Mouse (Mus musculus) CH12.LX (cell line): ENCODE measurements around the gene Copa. TPM values are rescaled to one million over a fixed set of nuclear protein-coding genes. Genes with fewer than 3 reads are reported as not detected.

Experiments used
- DNase-seq: peaks from one replicate; pipeline ENCODE4 v3.0.0-alpha.2; 2013; ENCODE audit errors: extremely low read depth
- H3K27ac ChIP-seq: 2 replicates; pipeline ENCODE4 v1.5.1; 2012; ENCODE audit warnings: low read depth, mild to moderate bottlenecking, control low read depth, moderate library complexity; ENCODE audit not compliant: insufficient read depth
- H3K27me3 ChIP-seq: replicated peaks from 2 replicates; pipeline ENCODE3; 2012; ENCODE audit warnings: inconsistent platforms
- H3K36me3 ChIP-seq, 2 experiments: replicated peaks in 1 of 2; 2 replicates each; pipeline versions ENCODE3 to v1.6.1; 2012; ENCODE audit warnings: inconsistent platforms in 1 of 2, low read length in 1 of 2, mild to moderate bottlenecking in 1 of 2, mixed read lengths in 1 of 2, moderate library complexity in 1 of 2; ENCODE audit not compliant: control insufficient read depth in 1 of 2, insufficient read depth in 1 of 2
- H3K4me1 ChIP-seq, 2 experiments: 2 replicates each; pipeline ENCODE4 v1.6.1; 2012; ENCODE audit warnings: inconsistent platforms in 1 of 2, moderate library complexity in 1 of 2; ENCODE audit not compliant: insufficient read depth in 2 of 2, control insufficient read depth in 1 of 2
- H3K4me2 ChIP-seq: 2 replicates; pipeline ENCODE4 v1.6.1; 2012; ENCODE audit warnings: low read depth, mild to moderate bottlenecking, control low read depth; ENCODE audit not compliant: poor library complexity, insufficient read depth, severe bottlenecking
- H3K4me3 ChIP-seq, 3 experiments: fragments of 150-350 bp in 1 of 3; sonication (generic) in 1 of 3; replicated peaks in 1 of 3; 2 replicates each; pipeline versions ENCODE3 to v1.5.1; 2011 to 2012; ENCODE audit warnings: low read depth in 2 of 3, low read length in 2 of 3, mild to moderate bottlenecking in 2 of 3, moderate library complexity in 2 of 3, control low read depth in 1 of 3, improper control_type of control experiment in 1 of 3, inconsistent platforms in 1 of 3, mixed read lengths in 1 of 3; ENCODE audit not compliant: poor library complexity in 1 of 3
- H3K79me2 ChIP-seq: replicated peaks from 2 replicates; pipeline ENCODE4 v1.6.1; 2012; ENCODE audit warnings: mild to moderate bottlenecking, moderate library complexity; ENCODE audit not compliant: control insufficient read depth, poor library complexity, insufficient read depth, severe bottlenecking; ENCODE audit errors: extremely low read depth
- H3K9ac ChIP-seq: 2 replicates; pipeline ENCODE4 v1.6.1; 2012; ENCODE audit warnings: low read depth, mild to moderate bottlenecking, control low read depth, moderate library complexity; ENCODE audit not compliant: insufficient read depth
- H3K9me3 ChIP-seq: replicated peaks from 2 replicates; pipeline ENCODE3; 2012; ENCODE audit warnings: low read length, inconsistent platforms, mixed read lengths
- BHLHE40 ChIP-seq: IDR thresholded peaks from 2 replicates; pipeline ENCODE4 v1.6.1; 2011; ENCODE audit warnings: mild to moderate bottlenecking, low read depth, low read length, improper control_type of control experiment
- CHD1 ChIP-seq: IDR thresholded peaks from 2 replicates; pipeline ENCODE4 v1.6.1; 2012; ENCODE audit warnings: low read depth, low read length, improper control_type of control experiment, inconsistent platforms
- CTCF ChIP-seq, 2 experiments: IDR thresholded peaks in 1 of 2; conservative IDR thresholded peaks in 1 of 2; 2 replicates each; pipeline ENCODE4 v1.5.1; 2011 to 2012; ENCODE audit warnings: low read depth in 2 of 2, low read length in 2 of 2, improper control_type of control experiment in 1 of 2, inconsistent platforms in 1 of 2, mild to moderate bottlenecking in 1 of 2, moderate library complexity in 1 of 2
- ELF1 ChIP-seq: IDR thresholded peaks from 2 replicates; pipeline ENCODE4 v1.6.1; 2014; ENCODE audit warnings: low read depth, mild to moderate bottlenecking, inconsistent platforms, low read length, improper control_type of control experiment
- ETS1 ChIP-seq: conservative IDR thresholded peaks from 2 replicates; pipeline ENCODE4 v1.6.1; 2012; ENCODE audit warnings: low read depth, mild to moderate bottlenecking, inconsistent platforms, low read length, improper control_type of control experiment, moderate library complexity
- GABPA ChIP-seq: IDR thresholded peaks from 2 replicates; pipeline ENCODE4 v1.6.1; 2012; ENCODE audit warnings: low read depth, low read length, improper control_type of control experiment, inconsistent platforms; ENCODE audit not compliant: insufficient replicate concordance
- HCFC1 ChIP-seq: IDR thresholded peaks from 2 replicates; pipeline ENCODE4 v1.6.1; 2012; ENCODE audit warnings: low read depth, mild to moderate bottlenecking, inconsistent platforms, low read length, improper control_type of control experiment
- IRF4 ChIP-seq: IDR thresholded peaks from 2 replicates; pipeline ENCODE4 v1.6.1; 2014; ENCODE audit warnings: low read depth, mild to moderate bottlenecking, inconsistent platforms, low read length, improper control_type of control experiment
- KAT2A ChIP-seq: IDR thresholded peaks from 2 replicates; pipeline ENCODE4 v1.6.1; 2012; ENCODE audit warnings: low read length, improper control_type of control experiment, inconsistent platforms; ENCODE audit not compliant: insufficient replicate concordance
- MAFK ChIP-seq: IDR thresholded peaks from 2 replicates; pipeline ENCODE4 v1.6.1; 2011; ENCODE audit warnings: low read length, improper control_type of control experiment; ENCODE audit not compliant: insufficient replicate concordance
- MAX ChIP-seq: IDR thresholded peaks from 2 replicates; pipeline ENCODE4 v1.6.1; 2011; ENCODE audit warnings: low read length, improper control_type of control experiment
- MEF2A ChIP-seq: IDR thresholded peaks from 2 replicates; pipeline ENCODE4 v1.6.1; 2014; ENCODE audit warnings: low read depth, mild to moderate bottlenecking, inconsistent platforms, low read length, improper control_type of control experiment, borderline replicate concordance
- NELFE ChIP-seq: IDR thresholded peaks from 2 replicates; pipeline ENCODE4 v1.6.1; 2011; ENCODE audit warnings: low read depth, low read length, improper control_type of control experiment
- NRF1 ChIP-seq: IDR thresholded peaks from 2 replicates; pipeline ENCODE4 v1.6.1; 2014; ENCODE audit warnings: low read depth, mild to moderate bottlenecking, inconsistent platforms, low read length, improper control_type of control experiment, moderate library complexity
- PAX5 ChIP-seq: IDR thresholded peaks from 2 replicates; pipeline ENCODE4 v1.6.1; 2012; ENCODE audit warnings: low read length, inconsistent platforms, mixed read lengths
- POLR2A ChIP-seq: IDR thresholded peaks from 2 replicates; pipeline ENCODE4 v1.6.1; 2011; ENCODE audit warnings: low read depth, mild to moderate bottlenecking, improper control_type of control experiment, low read length
- POLR2AphosphoS2 ChIP-seq: IDR thresholded peaks from 2 replicates; pipeline ENCODE4 v1.6.1; 2011; ENCODE audit warnings: low read depth, low read length, improper control_type of control experiment
- SIN3A ChIP-seq: IDR thresholded peaks from 2 replicates; pipeline ENCODE4 v1.6.1; 2012; ENCODE audit warnings: low read length, improper control_type of control experiment, inconsistent platforms
- TCF12 ChIP-seq: IDR thresholded peaks from 2 replicates; pipeline ENCODE4 v1.6.1; 2014; ENCODE audit warnings: low read depth, mild to moderate bottlenecking, inconsistent platforms, low read length, improper control_type of control experiment
- USF1 ChIP-seq: IDR thresholded peaks from 2 replicates; pipeline ENCODE4 v1.6.1; 2014; ENCODE audit warnings: low read depth, mild to moderate bottlenecking, inconsistent platforms, low read length, improper control_type of control experiment
- ZC3H11A ChIP-seq: IDR thresholded peaks from 2 replicates; pipeline ENCODE4 v1.6.1; 2012; ENCODE audit warnings: low read depth, mild to moderate bottlenecking, inconsistent platforms, low read length, improper control_type of control experiment
- ZMIZ1 ChIP-seq: IDR thresholded peaks from 2 replicates; pipeline ENCODE4 v1.6.1; 2012; ENCODE audit warnings: low read depth, mild to moderate bottlenecking, inconsistent platforms, low read length, improper control_type of control experiment
- dilution Hi-C: fragments of 300-500 bp; cut with MboI; formaldehyde crosslinking; loops from 2 replicates; pipeline ENCODE4 v1.14.3; 2020; ENCODE audit warnings: low sequenced_read_pairs; ENCODE audit not compliant: extremely low pct_unique_long_range_greater_than_20kb, extremely low pct_ligation_motif_present
- in situ Hi-C: fragments of 300-500 bp; cut with MboI; formaldehyde crosslinking; loops from 3 replicates; pipeline ENCODE4 v1.14.3; 2019; ENCODE audit warnings: low sequenced_read_pairs, low pct_ligation_motif_present, low pct_unique_long_range_greater_than_20kb, mixed read lengths
- polyA plus RNA-seq: library from polyadenylated mRNA; unstranded; fragments of >175 nt; gene quantifications from 2 replicates; pipeline ENCODE4 v1.2.1, GENCODE M21; 2012; ENCODE audit warnings: low read depth; ENCODE audit not compliant: insufficient read length
- total RNA-seq, 2 experiments: library from RNA; depleted of rRNA; stranded (reverse); fragments of 300-350 nt in 1 of 2; fragments of >200 nt in 1 of 2; gene quantifications; 2 replicates each; pipeline ENCODE4 v1.2.3; 2012 to 2014

Copa gene
- total and polyA plus RNA-seq, 3 experiments = 157 to 165 (median 158) TPM

DNA sequence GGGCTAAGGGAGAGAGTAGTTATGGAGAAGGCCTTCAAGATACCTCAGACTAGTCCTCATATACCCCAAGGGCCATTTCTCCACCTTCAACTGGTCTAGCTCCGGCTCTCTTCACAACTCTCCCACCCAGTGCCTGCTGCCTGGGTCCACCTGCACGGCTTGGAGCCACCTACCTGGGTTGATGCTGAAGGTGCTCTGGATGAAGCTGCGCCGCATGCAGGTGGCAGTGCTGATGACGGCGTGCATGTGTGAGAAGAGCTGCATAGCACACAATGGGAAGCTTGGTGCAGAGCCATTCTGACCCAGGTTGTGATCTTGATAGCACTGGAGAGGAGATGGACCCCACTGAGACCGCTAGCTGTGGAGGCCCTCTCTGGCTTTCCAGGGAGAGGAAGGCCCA lies 9.7 kb upstream of the Copa start:
- Histone ChIP-seq H3K27ac (no peak overlapping the region), H3K27me3 (no peaks in the 10 kb centered on the region), H3K4me3 (no peak overlapping the region), H3K4me2 (no peak overlapping the region), H3K79me2 (peaks cover 6% of the 10 kb centered on the region; the same call in 1 of the 2 replicates), H3K4me1 (peaks cover 0 to 10% of the 10 kb centered on the region in 2 experiments; a peak in 2 of 4 replicates), H3K9ac (no peak overlapping the region), H3K36me3 (peaks cover 89 to 96% of the 10 kb centered on the region in 2 experiments), H3K9me3 (no peaks in the 10 kb centered on the region)
- in situ Hi-C loops (no loop called here), dilution Hi-C loops (no loop called here)
- DNase-seq = no peak
- TF ChIP-seq NELFE (no peak), CHD1 (no peak), GABPA (no peak), CTCF (conservative IDR thresholded peaks at IDR 0.05 in 1 of 2, IDR thresholded peaks at IDR 0.05 in 1 of 2; ENCODE audit: low read depth in 2 of 2, low read length in 2 of 2) (no peak), PAX5 (no peak), KAT2A (no peak), MAX (no peak), NRF1 (no peak), ELF1 (no peak), HCFC1 (no peak), ZMIZ1 (no peak), IRF4 (no peak), ETS1 (no peak), ZC3H11A (no peak), SIN3A (no peak), USF1 (no peak), POLR2A (no peak), BHLHE40 (no peak), MAFK (no peak), TCF12 (no peak)

DNA sequence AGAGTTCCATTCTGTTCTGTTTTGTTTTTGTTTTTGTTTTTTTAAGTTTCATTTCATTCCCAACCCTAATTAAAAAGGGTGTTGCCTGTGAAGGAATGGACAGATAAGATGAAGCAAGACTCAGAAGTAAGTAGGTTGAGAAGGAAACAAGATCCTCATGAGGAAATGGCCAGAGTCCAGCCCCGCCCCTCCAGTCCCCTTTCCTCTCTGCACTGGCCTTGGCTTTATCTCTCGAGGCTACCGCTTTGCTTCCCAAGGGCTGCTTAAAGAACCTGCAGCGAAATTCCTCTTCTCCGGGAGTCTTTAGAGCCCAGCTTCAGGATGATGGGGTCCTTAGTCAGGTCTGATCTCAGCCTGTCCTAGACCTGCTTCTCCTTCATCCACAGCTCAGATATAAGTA lies 4.3 kb upstream of the Copa start:
- DNase-seq = no peak
- H3K79me2 ChIP-seq = peaks cover 22% of the 10 kb centered on the region
- dilution Hi-C loops = no loop called here
- H3K9ac ChIP-seq = no peak overlapping the region
- H3K27ac ChIP-seq = no peak overlapping the region
- in situ Hi-C loops = no loop called here
- H3K9me3 ChIP-seq = no peaks in the 10 kb centered on the region
- no peak overlapping the region for H3K4me3 ChIP-seq
- no peaks in the 10 kb centered on the region for H3K27me3 ChIP-seq
- peaks cover 0 to 10% of the 10 kb centered on the region in 2 experiments; a peak in 1 of 4 replicates for H3K4me1 ChIP-seq
- H3K4me2 ChIP-seq = no peak overlapping the region
- TF ChIP-seq POLR2AphosphoS2 (no peak), MEF2A (no peak)
- peaks cover 54 to 73% of the 10 kb centered on the region in 2 experiments for H3K36me3 ChIP-seq
